Mouse (Mus musculus) hindbrain, embryonic 16.5 days (tissue): ENCODE results near the gene Pigr. TPM values are rescaled to one million over a fixed set of nuclear protein-coding genes. Genes with fewer than 3 reads are reported as not detected.
A peak's percentile ranks its signal among the peaks of the same experiment; 100 is the strongest.

ENCODE experiments used
- ATAC-seq: fragments of 200-750 bp; cut with Nextera tagmentation; 2 replicates; pipeline ENCODE4 v1.8.0; 2017; ENCODE audit warnings: moderate TSS enrichment, moderate library complexity
- H3K27ac ChIP-seq: fragments of 300-500 bp; sonication (generic); 2 replicates; pipeline ENCODE4 v1.5.1; 2014; ENCODE audit warnings: low read depth, mild to moderate bottlenecking, control low read depth, low read length, moderate library complexity
- H3K27me3 ChIP-seq: fragments of 300-500 bp; sonication (generic); replicated peaks from 2 replicates; pipeline ENCODE4 v1.6.1; 2014; ENCODE audit warnings: low read length; ENCODE audit not compliant: control insufficient read depth, insufficient read depth
- H3K36me3 ChIP-seq: fragments of 300-500 bp; sonication (generic); 2 replicates; pipeline ENCODE4 v1.6.1; 2014; ENCODE audit warnings: mild to moderate bottlenecking, low read length, moderate library complexity, mixed read lengths; ENCODE audit not compliant: control insufficient read depth, insufficient read depth
- H3K4me1 ChIP-seq: fragments of 300-500 bp; sonication (generic); 2 replicates; pipeline ENCODE4 v1.6.1; 2014; ENCODE audit warnings: low read depth, low read length; ENCODE audit not compliant: control insufficient read depth, insufficient read depth
- H3K4me2 ChIP-seq: fragments of 300-500 bp; sonication (generic); 2 replicates; pipeline ENCODE4 v1.6.1; 2014; ENCODE audit warnings: mild to moderate bottlenecking, low read length, control low read depth, moderate library complexity
- H3K4me3 ChIP-seq: fragments of 300-500 bp; sonication (generic); 2 replicates; pipeline ENCODE4 v1.5.1; 2014; ENCODE audit warnings: mild to moderate bottlenecking, low read length, control low read depth, moderate library complexity
- H3K9ac ChIP-seq: fragments of 300-500 bp; sonication (generic); 2 replicates; pipeline ENCODE4 v1.6.1; 2014; ENCODE audit warnings: low read depth, mild to moderate bottlenecking, control low read depth, low read length, moderate library complexity
- H3K9me3 ChIP-seq: fragments of 300-500 bp; sonication (generic); 2 replicates; pipeline ENCODE4 v1.6.1; 2014; ENCODE audit warnings: mild to moderate bottlenecking, low read length, moderate library complexity; ENCODE audit not compliant: control insufficient read depth
- WGBS: fragments of 180-500 bp; shearing (Covaris S2); extraction: QIAGEN DNeasy Blood & Tissue Kit; methylation state at CpG from one replicate; pipeline ENCODE4 v1.1.7; 2014; 5-methylcytosine and 5-hydroxymethylcytosine counted together
- polyA plus RNA-seq: library from polyadenylated mRNA; unstranded; fragments of >200 nt; fragmentation: Nextera tagmentation; extraction: Ambion mirVana; gene quantifications from 2 replicates; pipeline ENCODE4 v1.2.1, GENCODE M21; 2015

Pigr gene
- polyA plus RNA-seq = not detected in 2 replicates

GRCm38 (mm10) chr1:130826448-130826847 lies at the start of gene Pigr:
Gene Pigr, plus strand, starts transcription at chr1:130826684.
- ATAC-seq = no peak
- WGBS = 87% methylated on average over 5 of the region's 5 CpGs
- Histone ChIP-seq H3K27ac (no peak within 1 kb of the TSS), H3K27me3 (no peaks in the 10 kb centered on the region), H3K36me3 (no peaks in the 10 kb centered on the region), H3K4me3 (no peak within 1 kb of the TSS), H3K4me1 (no peaks in the 10 kb centered on the region), H3K4me2 (no peak within 1 kb of the TSS), H3K9me3 (no peaks in the 10 kb centered on the region), H3K9ac (no peak within 1 kb of the TSS)

GRCm38 (mm10) chr1:130779867-130780266 lies 46.6 kb upstream of the Pigr start:
- H3K27ac ChIP-seq = no peak overlapping the region
- no peaks in the 10 kb centered on the region for H3K9me3 ChIP-seq
- H3K9ac ChIP-seq = no peak overlapping the region
- no peak overlapping the region for H3K4me2 ChIP-seq
- no peak for ATAC-seq
- no peak overlapping the region for H3K4me3 ChIP-seq
- WGBS = 94% methylated on average over 3 of the region's 3 CpGs
- H3K4me1 ChIP-seq = no peaks in the 10 kb centered on the region
- no peaks in the 10 kb centered on the region for H3K36me3 ChIP-seq
- no peaks in the 10 kb centered on the region for H3K27me3 ChIP-seq

- H3K4me2 ChIP-seq = no peak overlapping the region
- H3K27ac ChIP-seq = no peak overlapping the region
- H3K9me3 ChIP-seq = no peaks in the 10 kb centered on the region
- H3K27me3 ChIP-seq = no peaks in the 10 kb centered on the region
- no peaks in the 10 kb centered on the region for H3K36me3 ChIP-seq
- H3K9ac ChIP-seq = no peak overlapping the region
- 31% methylated on average over 4 of the region's 4 CpGs for WGBS
- H3K4me3 ChIP-seq = no peak overlapping the region
- ATAC-seq = no peak
- H3K4me1 ChIP-seq = no peaks in the 10 kb centered on the region
These were observed 42.4 kb upstream of the Pigr start for GRCm38 (mm10) chr1:130784054-130784453.

DNA sequence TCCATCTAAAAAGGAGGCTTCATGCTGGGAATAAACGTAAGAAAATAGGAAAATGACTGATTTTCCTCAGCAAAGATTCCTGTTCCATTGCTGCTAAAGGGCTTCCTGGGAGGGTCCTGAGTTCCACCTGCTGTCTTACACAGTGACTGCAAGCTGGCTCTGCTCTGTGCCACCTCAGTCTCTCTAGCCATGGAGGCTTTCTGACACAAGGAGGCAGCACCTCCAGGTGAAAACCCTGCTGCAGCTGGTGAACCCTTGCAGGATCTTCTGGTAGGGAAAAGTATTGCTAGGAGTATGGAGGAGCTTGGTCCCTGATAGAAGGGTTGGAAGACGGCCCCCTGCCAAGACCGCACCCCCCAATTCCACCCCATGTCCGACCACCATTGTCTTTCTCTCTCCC lies 39.5 kb upstream of the Pigr start:
- Histone ChIP-seq H3K9me3 (peaks cover 1% of the 10 kb centered on the region), H3K4me2 (no peak overlapping the region), H3K27me3 (no peaks in the 10 kb centered on the region), H3K4me3 (no peak overlapping the region), H3K9ac (no peak overlapping the region), H3K27ac (no peak overlapping the region), H3K4me1 (peaks cover 2% of the 10 kb centered on the region; the same call in 1 of the 2 replicates), H3K36me3 (no peaks in the 10 kb centered on the region)
- no peak for ATAC-seq
- whole genome bisulfite sequencing = 40% methylated on average over 4 of the region's 4 CpGs

GRCm38 (mm10) chr1:130789512-130790451 lies 36.7 kb upstream of the Pigr start:
- no peak overlapping the region for H3K4me2 ChIP-seq
- no peak overlapping the region for H3K4me3 ChIP-seq
- H3K9me3 ChIP-seq = peaks cover 6% of the 10 kb centered on the region
- H3K27ac ChIP-seq = no peak overlapping the region
- H3K27me3 ChIP-seq = no peaks in the 10 kb centered on the region
- no peak overlapping the region for H3K9ac ChIP-seq
- WGBS = 65% methylated on average over 3 of the region's 3 CpGs
- H3K4me1 ChIP-seq = peaks cover 2% of the 10 kb centered on the region; the same call in 1 of the 2 replicates
- ATAC-seq = peak; percentile 60
- no peaks in the 10 kb centered on the region for H3K36me3 ChIP-seq

DNA sequence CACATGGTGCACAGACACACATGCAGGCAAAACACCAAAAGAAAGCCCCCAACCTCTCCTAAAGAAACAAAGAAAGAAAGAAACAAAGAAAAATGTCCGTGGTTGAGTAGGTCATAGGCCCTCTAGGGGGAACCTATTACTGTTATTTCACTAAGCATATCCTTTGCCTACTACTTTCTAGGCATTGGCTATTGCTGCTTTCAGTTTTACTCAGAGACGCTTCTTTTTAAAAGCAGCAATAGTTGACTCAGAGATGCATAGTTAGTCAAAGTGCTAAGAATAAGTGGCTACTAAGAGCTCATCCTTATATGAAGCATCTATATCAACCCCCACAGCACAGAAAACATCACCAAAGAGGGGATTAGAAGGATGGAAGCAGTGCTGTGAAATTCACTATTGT lies 31.2 kb upstream of the Pigr start:
- no peak overlapping the region for H3K27ac ChIP-seq
- no peak overlapping the region for H3K4me2 ChIP-seq
- no peak overlapping the region for H3K4me3 ChIP-seq
- H3K4me1 ChIP-seq = no peaks in the 10 kb centered on the region
- peaks cover 6% of the 10 kb centered on the region for H3K9me3 ChIP-seq
- H3K9ac ChIP-seq = no peak overlapping the region
- no peaks in the 10 kb centered on the region for H3K27me3 ChIP-seq
- WGBS = 71% methylated on average over 2 of the region's 2 CpGs
- no peaks in the 10 kb centered on the region for H3K36me3 ChIP-seq
- ATAC-seq = no peak

DNA sequence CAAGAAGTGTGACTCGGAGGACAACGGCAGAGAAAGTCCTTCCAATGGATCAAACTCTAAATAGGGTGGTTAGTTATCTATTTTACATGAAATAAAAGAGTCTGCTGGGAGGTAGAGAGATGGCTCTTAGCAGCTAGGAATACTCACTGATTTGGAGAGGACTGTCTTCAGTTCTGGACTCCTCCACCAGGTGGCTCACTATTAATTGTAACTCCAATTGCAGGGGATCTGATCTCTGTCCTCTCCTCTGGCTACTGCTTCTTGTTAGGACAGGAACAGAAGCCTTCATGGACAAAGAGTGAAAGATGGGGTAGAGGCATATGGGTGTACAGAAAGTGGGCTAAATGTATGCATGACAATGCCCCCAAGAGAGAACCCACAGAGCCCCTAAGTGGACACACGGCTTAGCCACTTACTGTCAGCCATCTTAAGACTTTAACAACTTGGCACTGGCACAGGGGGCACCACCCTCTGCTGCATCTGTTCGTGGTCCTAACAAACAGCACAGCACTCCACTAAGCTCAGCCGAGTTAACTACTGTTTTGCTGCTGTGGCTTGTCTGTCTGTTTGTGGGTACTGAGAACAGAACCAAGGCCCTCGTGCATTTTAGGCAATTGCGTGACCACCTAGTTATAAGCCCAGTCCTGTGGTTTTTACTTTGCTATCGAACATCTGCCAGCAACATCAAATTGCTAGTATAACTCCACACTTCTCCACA lies 29.4 kb upstream of the Pigr start:
- no peak overlapping the region for H3K9ac ChIP-seq
- no peaks in the 10 kb centered on the region for H3K27me3 ChIP-seq
- H3K4me1 ChIP-seq = no peaks in the 10 kb centered on the region
- no peak overlapping the region for H3K4me2 ChIP-seq
- ATAC-seq = no peak
- no peak overlapping the region for H3K4me3 ChIP-seq
- WGBS = 78% methylated on average over 8 of the region's 8 CpGs
- no peaks in the 10 kb centered on the region for H3K36me3 ChIP-seq
- no peak overlapping the region for H3K27ac ChIP-seq
- H3K9me3 ChIP-seq = peaks cover 3% of the 10 kb centered on the region

GRCm38 (mm10) chr1:130798037-130798436 lies 28.4 kb upstream of the Pigr start:
- H3K36me3 ChIP-seq = no peaks in the 10 kb centered on the region
- H3K9me3 ChIP-seq = no peaks in the 10 kb centered on the region
- 68% methylated on average over 6 of the region's 6 CpGs for WGBS

GRCm38 (mm10) chr1:130798551-130798950 lies 27.9 kb upstream of the Pigr start:
- 74% methylated on average over 3 of the region's 3 CpGs for WGBS
- Histone ChIP-seq H3K27ac (no peak overlapping the region), H3K9ac (no peak overlapping the region), H3K4me3 (no peak overlapping the region), H3K4me1 (no peaks in the 10 kb centered on the region), H3K4me2 (no peak overlapping the region), H3K36me3 (no peaks in the 10 kb centered on the region), H3K27me3 (no peaks in the 10 kb centered on the region), H3K9me3 (no peaks in the 10 kb centered on the region)
- no peak for ATAC-seq

More at GRCm38 (mm10) chr1:130798037-130798436, 28.4 kb upstream of the Pigr start:
- no peaks in the 10 kb centered on the region for H3K4me1 ChIP-seq
- H3K4me2 ChIP-seq = no peak overlapping the region
- H3K4me3 ChIP-seq = no peak overlapping the region
- H3K27ac ChIP-seq = no peak overlapping the region
- no peaks in the 10 kb centered on the region for H3K27me3 ChIP-seq
- no peak overlapping the region for H3K9ac ChIP-seq
- ATAC-seq = no peak
